Mouse (Mus musculus): Measurements from ENCODE around the gene Chst11.

The Chst11 gene

GRCm38 (mm10) chr10:83032559-83032958 is 47.3 kb downstream of the Chst11 start:
- DNase-seq (ENCODE audit: low read depth, low spot score): no peak

GRCm38 (mm10) chr10:83036340-83037045 is 51.2 kb downstream of the Chst11 start:
- peak; percentile 62 for DNase-seq (ENCODE audit: low read depth, low spot score)

- DNase-seq (ENCODE audit: low read depth, low spot score): no peak
Observed at GRCm38 (mm10) chr10:83038166-83038565, 52.9 kb downstream of the Chst11 start.

GRCm38 (mm10) chr10:83039414-83039813 is 54.1 kb downstream of the Chst11 start:
- no peak for DNase-seq (ENCODE audit: low read depth, low spot score)

- DNase-seq (ENCODE audit: low read depth, low spot score): no peak
Observed at GRCm38 (mm10) chr10:83041875-83042274, 56.6 kb downstream of the Chst11 start.

GRCm38 (mm10) chr10:83042613-83043477 is 57.5 kb downstream of the Chst11 start:
- no peak for DNase-seq (ENCODE audit: low read depth, low spot score)

GRCm38 (mm10) chr10:83043478-83044259 is 58.4 kb downstream of the Chst11 start:
- no peak for DNase-seq (ENCODE audit: low read depth, low spot score)

- DNase-seq (ENCODE audit: low read depth, low spot score): peak; percentile 10
Observed at GRCm38 (mm10) chr10:83049174-83049780, 64.0 kb downstream of the Chst11 start.

- no peak for DNase-seq (ENCODE audit: low read depth, low spot score)
Observed at GRCm38 (mm10) chr10:83053886-83054550, 68.7 kb downstream of the Chst11 start.

GRCm38 (mm10) chr10:83056291-83056690 is 71.0 kb downstream of the Chst11 start:
- DNase-seq (ENCODE audit: low read depth, low spot score): peak; percentile 20

GRCm38 (mm10) chr10:83056866-83057265 is 71.6 kb downstream of the Chst11 start:
- DNase-seq (ENCODE audit: low read depth, low spot score): no peak

GRCm38 (mm10) chr10:83060066-83060782 is 74.9 kb downstream of the Chst11 start:
- DNase-seq (ENCODE audit: low read depth, low spot score): peak; percentile 18

GRCm38 (mm10) chr10:83062315-83062714 is 77.0 kb downstream of the Chst11 start:
- no peak for DNase-seq (ENCODE audit: low read depth, low spot score)

GRCm38 (mm10) chr10:83064796-83065195 is 79.5 kb downstream of the Chst11 start:
- DNase-seq (ENCODE audit: low read depth, low spot score): no peak

- DNase-seq (ENCODE audit: low read depth, low spot score): no peak
Observed at GRCm38 (mm10) chr10:83066159-83066558, 80.9 kb downstream of the Chst11 start.

GRCm38 (mm10) chr10:83067305-83067704 is 82.0 kb downstream of the Chst11 start:
- DNase-seq (ENCODE audit: low read depth, low spot score): no peak

GRCm38 (mm10) chr10:83068466-83068865 is 83.2 kb downstream of the Chst11 start:
- DNase-seq (ENCODE audit: low read depth, low spot score): no peak

GRCm38 (mm10) chr10:83069791-83070190 is 84.5 kb downstream of the Chst11 start:
- DNase-seq (ENCODE audit: low read depth, low spot score): peak; percentile 86

GRCm38 (mm10) chr10:83071785-83072580 is 86.7 kb downstream of the Chst11 start:
- peak; percentile 58 for DNase-seq (ENCODE audit: low read depth, low spot score)

All from ZHBTc4 (cell line).